Mouse (Mus musculus): ENCODE measurements at regions not wholly inside any gene's neighbourhood (a gene's known extent, or its start where the extent isn't known, plus 50 kb on each side); places are given as distances from the start of the nearest gene placed in this dataset.

- in situ Hi-C loops (cut with MboI; ENCODE audit: low pct_unique_long_range_greater_than_20kb) = no loop called here
- POLR2A ChIA-PET = interaction anchor here (0.6 kb wide), 1 partner anchor 354 kb away, joined by 3 read pairs; no protein-coding TSS in a partner anchor
- ATAC-seq = no peak
Observed at GRCm38 (mm10) chr12:15741219-15741618, 75.5 kb downstream of the Trib2 start.

GRCm38 (mm10) chr12:15738989-15739388 is 77.7 kb downstream of the Trib2 start:
- ATAC-seq (no peak), DNase-seq (ENCODE audit: low read depth, low spot score) (no peak)
- in situ Hi-C loops (cut with MboI; ENCODE audit: low pct_unique_long_range_greater_than_20kb) = no loop called here
- CTCF ChIA-PET = interaction anchor here (1.3 kb wide), 1 partner anchor 9 kb away, joined by 6 read pairs; no protein-coding TSS in a partner anchor
- H3K27me3 ChIP-seq = no peaks in the 10 kb centered on the region
- POLR2A ChIA-PET = no interaction called here
- no peak for TF ChIP-seq CTCF (IDR thresholded peaks at IDR 0.05)

More at GRCm38 (mm10) chr12:15741219-15741618, 75.5 kb downstream of the Trib2 start:
- CTCF ChIA-PET = no interaction called here
- DNase-seq (ENCODE audit: low read depth, low spot score) = no peak
- no peak for TF ChIP-seq CTCF (IDR thresholded peaks at IDR 0.05)
- H3K27me3 ChIP-seq = no peaks in the 10 kb centered on the region

- in situ Hi-C loops (cut with MboI; ENCODE audit: low pct_unique_long_range_greater_than_20kb) = no loop called here
- H3K27me3 ChIP-seq = no peaks in the 10 kb centered on the region
- ChIA-PET POLR2A (no interaction called here), CTCF (interaction anchor here (1.7 kb wide), 1 partner anchor 21 kb away, joined by 3 read pairs; no protein-coding TSS in a partner anchor)
- no peak for ATAC-seq
- no peak for TF ChIP-seq CTCF (IDR thresholded peaks at IDR 0.05)
- DNase-seq (ENCODE audit: low read depth, low spot score) = no peak
Observed at GRCm38 (mm10) chr12:15731261-15731660, 85.5 kb downstream of the Trib2 start.

GRCm38 (mm10) chr12:15729696-15730095 is 87.0 kb downstream of the Trib2 start:
- ChIA-PET CTCF (no interaction called here), POLR2A (no interaction called here)
- no peak for DNase-seq (ENCODE audit: low read depth, low spot score)

GRCm38 (mm10) chr12:15723529-15723928 is 93.2 kb downstream of the Trib2 start:
- no peak for TF ChIP-seq CTCF (IDR thresholded peaks at IDR 0.05)
- ChIA-PET POLR2A (no interaction called here), CTCF (interaction anchor here (0.6 kb wide), 1 partner anchor 16 kb away, joined by 3 read pairs; no protein-coding TSS in a partner anchor)
- ATAC-seq (no peak), DNase-seq (ENCODE audit: low read depth, low spot score) (no peak)
- H3K27me3 ChIP-seq = no peaks in the 10 kb centered on the region
- in situ Hi-C loops (cut with MboI; ENCODE audit: low pct_unique_long_range_greater_than_20kb) = no loop called here

More at GRCm38 (mm10) chr12:15729696-15730095, 87.0 kb downstream of the Trib2 start:
- ATAC-seq = no peak
- no peak for TF ChIP-seq CTCF (IDR thresholded peaks at IDR 0.05)
- H3K27me3 ChIP-seq = no peaks in the 10 kb centered on the region
- in situ Hi-C loops (cut with MboI; ENCODE audit: low pct_unique_long_range_greater_than_20kb) = no loop called here

- DNase-seq (ENCODE audit: low read depth, low spot score) = no peak
- CTCF ChIA-PET = no interaction called here
- H3K27me3 ChIP-seq = no peaks in the 10 kb centered on the region
- in situ Hi-C loops (cut with MboI; ENCODE audit: low pct_unique_long_range_greater_than_20kb) = no loop called here
- no peak for ATAC-seq
- POLR2A ChIA-PET = no interaction called here
- no peak for TF ChIP-seq CTCF (IDR thresholded peaks at IDR 0.05)
Observed at GRCm38 (mm10) chr12:15722161-15722560, 94.6 kb downstream of the Trib2 start.

- TF ChIP-seq CTCF (IDR thresholded peaks at IDR 0.05) = no peak
- no peak for ATAC-seq
- no peak for DNase-seq (ENCODE audit: low read depth, low spot score)
- in situ Hi-C loops (cut with MboI; ENCODE audit: low pct_unique_long_range_greater_than_20kb) = no loop called here
- ChIA-PET POLR2A (no interaction called here), CTCF (no interaction called here)
- H3K27me3 ChIP-seq = no peaks in the 10 kb centered on the region
Observed at GRCm38 (mm10) chr12:15720171-15720570, 96.6 kb downstream of the Trib2 start.

GRCm38 (mm10) chr12:15718827-15719226 is 97.9 kb downstream of the Trib2 start:
- POLR2A ChIA-PET = no interaction called here
- DNase-seq (ENCODE audit: low read depth, low spot score) (no peak), ATAC-seq (no peak)
- CTCF ChIA-PET = no interaction called here
- no peak for TF ChIP-seq CTCF (IDR thresholded peaks at IDR 0.05)
- no peaks in the 10 kb centered on the region for H3K27me3 ChIP-seq
- in situ Hi-C loops (cut with MboI; ENCODE audit: low pct_unique_long_range_greater_than_20kb) = no loop called here

- no peak for DNase-seq (ENCODE audit: low read depth, low spot score)
- ChIA-PET POLR2A (no interaction called here), CTCF (no interaction called here)
- no peak for ATAC-seq
- no peak for TF ChIP-seq CTCF (IDR thresholded peaks at IDR 0.05)
- in situ Hi-C loops (cut with MboI; ENCODE audit: low pct_unique_long_range_greater_than_20kb) = no loop called here
- no peaks in the 10 kb centered on the region for H3K27me3 ChIP-seq
Observed at GRCm38 (mm10) chr12:15717989-15718388, 98.7 kb downstream of the Trib2 start.

- ChIA-PET POLR2A (no interaction called here), CTCF (no interaction called here)
- ATAC-seq = no peak
- DNase-seq (ENCODE audit: low read depth, low spot score) = no peak
- no peak for TF ChIP-seq CTCF (IDR thresholded peaks at IDR 0.05)
- no peaks in the 10 kb centered on the region for H3K27me3 ChIP-seq
- in situ Hi-C loops (cut with MboI; ENCODE audit: low pct_unique_long_range_greater_than_20kb) = no loop called here
Observed at GRCm38 (mm10) chr12:15717342-15717741, 99.4 kb downstream of the Trib2 start.

- no peaks in the 10 kb centered on the region for H3K27me3 ChIP-seq
- ATAC-seq (no peak), DNase-seq (ENCODE audit: low read depth, low spot score) (no peak)
- POLR2A ChIA-PET = no interaction called here
- in situ Hi-C loops (cut with MboI; ENCODE audit: low pct_unique_long_range_greater_than_20kb) = no loop called here
- no peak for TF ChIP-seq CTCF (IDR thresholded peaks at IDR 0.05)
- CTCF ChIA-PET = no interaction called here
Observed at GRCm38 (mm10) chr12:15713623-15714022, 103.1 kb downstream of the Trib2 start.

- no peak for TF ChIP-seq CTCF (IDR thresholded peaks at IDR 0.05)
- ChIA-PET POLR2A (no interaction called here), CTCF (interaction anchor here (1.1 kb wide), 1 partner anchor 16 kb away, joined by 3 read pairs; no protein-coding TSS in a partner anchor)
- H3K27me3 ChIP-seq = no peaks in the 10 kb centered on the region
- peak; percentile 24 for DNase-seq (ENCODE audit: low read depth, low spot score)
- ATAC-seq = peak; percentile 62
- in situ Hi-C loops (cut with MboI; ENCODE audit: low pct_unique_long_range_greater_than_20kb) = no loop called here
Observed at GRCm38 (mm10) chr12:15707570-15708095, 109.1 kb downstream of the Trib2 start.

Data from Patski (cell line).